Mouse (Mus musculus) midbrain, postnatal 0 days (tissue): ENCODE measurements around the gene Pdzrn3. TPM values are rescaled to one million over a fixed set of nuclear protein-coding genes. Genes with fewer than 3 reads are reported as not detected.

Source experiments
- ATAC-seq: fragments of 200-750 bp; cut with Nextera tagmentation; 2 replicates; pipeline ENCODE4 v1.8.0; 2017; ENCODE audit warnings: moderate number of reproducible peaks, mild to moderate bottlenecking, moderate TSS enrichment, moderate library complexity; ENCODE audit not compliant: low FRiP score
- DNase-seq: peaks from one replicate; pipeline ENCODE4 v3.0.0-alpha.2; 2015; ENCODE audit warnings: low spot score
- H3K27ac ChIP-seq: fragments of 300-500 bp; sonication (generic); 2 replicates; pipeline ENCODE4 v1.5.1; 2014; ENCODE audit warnings: low read depth, mild to moderate bottlenecking, low read length, mixed read lengths
- H3K27me3 ChIP-seq: fragments of 300-500 bp; sonication (generic); 2 replicates; pipeline ENCODE4 v1.6.1; 2014; ENCODE audit warnings: low read length, control low read depth, mixed read lengths; ENCODE audit not compliant: insufficient read depth
- H3K36me3 ChIP-seq: fragments of 300-500 bp; sonication (generic); 2 replicates; pipeline ENCODE4 v1.6.1; 2014; ENCODE audit warnings: low read length, control low read depth, mixed read lengths; ENCODE audit not compliant: insufficient read depth
- H3K4me1 ChIP-seq: fragments of 300-500 bp; sonication (generic); 2 replicates; pipeline ENCODE4 v1.6.1; 2014; ENCODE audit warnings: mild to moderate bottlenecking, control low read depth, antibody characterized with exemption, low read length, mixed read lengths; ENCODE audit not compliant: insufficient read depth
- H3K4me2 ChIP-seq: fragments of 300-500 bp; sonication (generic); 2 replicates; pipeline ENCODE4 v1.6.1; 2014; ENCODE audit warnings: low read depth, mild to moderate bottlenecking, low read length, mixed read lengths; ENCODE audit not compliant: poor library complexity, severe bottlenecking
- H3K4me3 ChIP-seq: fragments of 300-500 bp; sonication (generic); 2 replicates; pipeline ENCODE4 v1.5.1; 2014; ENCODE audit warnings: low read depth, mild to moderate bottlenecking, low read length, moderate library complexity
- H3K9ac ChIP-seq: fragments of 300-500 bp; sonication (generic); replicated peaks from 2 replicates; pipeline ENCODE4 v1.6.1; 2014; ENCODE audit warnings: mild to moderate bottlenecking, low read length, moderate library complexity, mixed read lengths; ENCODE audit not compliant: poor library complexity, severe bottlenecking
- H3K9me3 ChIP-seq: fragments of 300-500 bp; sonication (generic); 2 replicates; pipeline ENCODE4 v1.6.1; 2016; ENCODE audit warnings: low read length, control low read depth
- CTCF ChIP-seq: IDR thresholded peaks from 2 replicates; pipeline ENCODE4 v1.5.1; 2016; ENCODE audit warnings: antibody characterized with exemption, mild to moderate bottlenecking
- WGBS: fragments of 180-500 bp; shearing (Covaris S2); extraction: QIAGEN DNeasy Blood & Tissue Kit; methylation state at CpG from one replicate; pipeline ENCODE4 v1.1.7; 2014; 5-methylcytosine and 5-hydroxymethylcytosine counted together
- polyA plus RNA-seq: library from polyadenylated mRNA; unstranded; fragments of >200 nt; fragmentation: Nextera tagmentation; extraction: Ambion mirVana; gene quantifications from 2 replicates; pipeline ENCODE4 v1.2.1, GENCODE M21; 2015
- total RNA-seq: library from RNA; depleted of rRNA; stranded (reverse); fragments of >200 nt; gene quantifications from 2 replicates; pipeline ENCODE4 v1.2.3, GENCODE M21; 2014

Gene Pdzrn3
- total and polyA plus RNA-seq, 2 experiments from 2014 or later: 10.8 to 27.2 TPM

GRCm38 (mm10) chr6:101365795-101366194, 11.9 kb downstream of the Pdzrn3 start:
- Histone ChIP-seq H3K9me3 (no peaks in the 10 kb centered on the region), H3K9ac (no peak overlapping the region), H3K36me3 (no peaks in the 10 kb centered on the region), H3K27ac (no peak overlapping the region), H3K4me3 (no peak overlapping the region), H3K27me3 (0 out of 2 replicates have a peak, but pooled peaks cover 3% of the 10 kb centered on the region), H3K4me1 (no peaks in the 10 kb centered on the region), H3K4me2 (no peak overlapping the region)
- ATAC-seq (no peak), DNase-seq (no peak)
- no peak for TF ChIP-seq CTCF
- WGBS: 75% methylated on average over 6 of the region's 6 CpGs

DNA sequence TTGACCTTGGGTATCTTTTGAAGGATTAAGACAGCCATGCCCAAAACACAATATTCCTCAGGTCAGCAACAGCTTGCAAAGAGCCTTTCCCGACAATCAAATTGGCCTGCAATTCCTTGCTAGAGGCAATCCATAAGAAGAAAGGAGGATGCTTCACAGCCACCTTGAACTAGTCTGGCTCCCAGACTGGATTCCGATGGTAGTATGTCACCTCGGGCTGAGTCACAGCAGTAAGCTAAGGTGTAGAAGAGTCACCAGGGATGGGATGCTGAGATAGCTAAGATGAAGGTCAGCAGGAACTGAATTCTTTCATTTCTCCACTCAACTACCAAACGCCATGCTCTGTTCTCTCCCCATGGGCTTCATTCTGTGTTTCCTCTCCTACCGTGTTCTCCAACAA, 13.8 kb downstream of the Pdzrn3 start:
- H3K27me3 ChIP-seq: 0 out of 2 replicates have a peak, but pooled peaks cover 3% of the 10 kb centered on the region
- H3K4me2 ChIP-seq: no peak overlapping the region
- H3K4me1 ChIP-seq: no peaks in the 10 kb centered on the region
- 78% methylated on average over 5 of the region's 5 CpGs for WGBS
- no peak overlapping the region for H3K4me3 ChIP-seq
- DNase-seq: no peak
- no peak overlapping the region for H3K27ac ChIP-seq
- H3K9me3 ChIP-seq: no peaks in the 10 kb centered on the region
- TF ChIP-seq CTCF: no peak
- no peaks in the 10 kb centered on the region for H3K36me3 ChIP-seq
- H3K9ac ChIP-seq: no peak overlapping the region
- no peak for ATAC-seq

DNA sequence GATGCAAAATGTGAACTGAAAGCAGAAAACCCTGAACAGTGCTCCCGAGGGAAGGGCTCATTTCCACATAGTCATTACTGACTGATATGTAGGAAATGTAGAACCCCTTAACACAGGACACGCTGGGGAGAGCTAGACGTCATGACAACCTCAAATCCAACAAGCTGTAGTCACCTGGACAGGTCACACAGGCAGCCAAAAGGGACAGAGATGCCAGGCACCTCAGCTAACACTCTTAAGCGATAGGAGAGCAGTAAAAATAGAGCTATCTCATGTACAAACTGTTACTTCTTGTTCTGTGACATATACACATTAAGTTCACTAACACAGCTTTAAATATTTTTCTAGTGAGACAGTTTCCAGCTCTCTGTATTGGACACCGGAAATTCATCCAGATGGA, 15.0 kb downstream of the Pdzrn3 start:
- H3K9ac ChIP-seq: no peak overlapping the region
- H3K4me2 ChIP-seq: no peak overlapping the region
- H3K36me3 ChIP-seq: no peaks in the 10 kb centered on the region
- no peaks in the 10 kb centered on the region for H3K9me3 ChIP-seq
- TF ChIP-seq CTCF: no peak
- H3K27ac ChIP-seq: no peak overlapping the region
- no peak for ATAC-seq
- H3K4me1 ChIP-seq: no peaks in the 10 kb centered on the region
- no peak overlapping the region for H3K4me3 ChIP-seq
- WGBS: 83% methylated on average over 5 of the region's 5 CpGs
- no peak for DNase-seq
- H3K27me3 ChIP-seq: 0 out of 2 replicates have a peak, but pooled peaks cover 3% of the 10 kb centered on the region

GRCm38 (mm10) chr6:101362268-101362667, 15.4 kb downstream of the Pdzrn3 start:
- TF ChIP-seq CTCF: no peak
- 76% methylated on average over 4 of the region's 4 CpGs for WGBS
- H3K36me3 ChIP-seq: no peaks in the 10 kb centered on the region
- H3K9me3 ChIP-seq: no peaks in the 10 kb centered on the region
- H3K4me2 ChIP-seq: no peak overlapping the region
- DNase-seq: no peak
- H3K4me3 ChIP-seq: no peak overlapping the region
- H3K4me1 ChIP-seq: no peaks in the 10 kb centered on the region
- H3K27me3 ChIP-seq: 0 out of 2 replicates have a peak, but pooled peaks cover 3% of the 10 kb centered on the region
- no peak for ATAC-seq
- H3K9ac ChIP-seq: no peak overlapping the region
- H3K27ac ChIP-seq: no peak overlapping the region

GRCm38 (mm10) chr6:101360211-101360737, 17.4 kb downstream of the Pdzrn3 start:
- Histone ChIP-seq H3K4me1 (no peaks in the 10 kb centered on the region), H3K36me3 (no peaks in the 10 kb centered on the region), H3K4me3 (no peak overlapping the region), H3K9ac (no peak overlapping the region), H3K27me3 (no peaks in the 10 kb centered on the region), H3K4me2 (no peak overlapping the region), H3K27ac (no peak overlapping the region), H3K9me3 (no peaks in the 10 kb centered on the region)
- ATAC-seq (no peak), DNase-seq (no peak)
- WGBS: 72% methylated on average over 12 of the region's 12 CpGs
- no peak for TF ChIP-seq CTCF

DNA sequence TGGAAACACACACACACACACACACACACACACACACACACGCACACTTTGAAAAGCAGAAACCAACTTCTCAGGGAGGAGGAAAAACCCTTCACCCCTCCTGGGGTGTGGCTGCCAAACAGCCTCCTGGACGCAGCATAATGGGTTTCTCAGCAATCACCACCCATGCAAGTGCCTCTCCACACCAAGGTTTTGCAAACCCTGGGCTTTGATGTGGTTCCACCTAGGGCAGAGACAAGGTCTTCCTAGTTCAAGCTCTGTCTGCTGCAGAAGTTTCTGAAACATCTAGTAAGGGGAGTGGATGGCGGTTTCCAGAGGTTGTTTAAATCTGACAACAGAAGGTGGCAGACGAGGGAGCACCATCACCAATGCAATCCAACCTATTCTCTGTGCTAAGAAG, 18.1 kb downstream of the Pdzrn3 start:
- DNase-seq (no peak), ATAC-seq (no peak)
- Histone ChIP-seq H3K4me1 (no peaks in the 10 kb centered on the region), H3K36me3 (no peaks in the 10 kb centered on the region), H3K27ac (no peak overlapping the region), H3K9ac (no peak overlapping the region), H3K27me3 (no peaks in the 10 kb centered on the region), H3K4me2 (no peak overlapping the region), H3K9me3 (no peaks in the 10 kb centered on the region), H3K4me3 (no peak overlapping the region)
- 79% methylated on average over 4 of the region's 4 CpGs for WGBS
- TF ChIP-seq CTCF: no peak
